Mouse (Mus musculus) gastrocnemius, adult 8-10 months (tissue): ENCODE data around the gene Nxpe4. TPM values are rescaled to one million over a fixed set of nuclear protein-coding genes. Genes with fewer than 3 reads are reported as not detected.
"Not testable (repeated sequence)": the region's sequence is repeated elsewhere in the genome, so short reads cannot be mapped to it uniquely, and the experiment has no call there.

Experiments
- DNase-seq, 2 experiments: peaks; one replicate each; pipeline ENCODE4 v3.0.0; 2022; ENCODE audit warnings: low spot score in 2 of 2
- total RNA-seq, 4 experiments: library from RNA; stranded (reverse); gene quantifications; 2 replicates each; pipeline ENCODE4 v1.2.4; 2022

Gene Nxpe4
- 1 to 10 TPM; 2.0 to 2.5 (median 2.4) TPM for total RNA-seq

- peak; percentile 24 to 54 for DNase-seq
Measured at GRCm38 (mm10) chr9:48161505-48162192, at the start of gene Nxpe4. Gene Nxpe4, plus strand, starts transcription at chr9:48162023.

- no peak for DNase-seq
Measured at GRCm38 (mm10) chr9:48126815-48127214, 35.0 kb upstream of the Nxpe4 start.

GRCm38 (mm10) chr9:48137507-48137906 is 24.3 kb upstream of the Nxpe4 start:
- no peak for DNase-seq

- no peak for DNase-seq
Measured at GRCm38 (mm10) chr9:48140485-48141411, 21.1 kb upstream of the Nxpe4 start.

GRCm38 (mm10) chr9:48142646-48143045 is 19.2 kb upstream of the Nxpe4 start:
- DNase-seq, result no peak

- DNase-seq, result no peak
Measured at GRCm38 (mm10) chr9:48146761-48147160, 15.1 kb upstream of the Nxpe4 start.

- not testable (repeated sequence) for DNase-seq
Measured at GRCm38 (mm10) chr9:48166531-48166930, 4.7 kb downstream of the Nxpe4 start.

- no peak for DNase-seq
Measured at GRCm38 (mm10) chr9:48176764-48177163, 14.9 kb downstream of the Nxpe4 start.

- DNase-seq, result no peak
Measured at GRCm38 (mm10) chr9:48181300-48181699, 19.5 kb downstream of the Nxpe4 start.

- no peak for DNase-seq
Measured at GRCm38 (mm10) chr9:48182718-48183414, 21.0 kb downstream of the Nxpe4 start.

GRCm38 (mm10) chr9:48184319-48184718 is 22.5 kb downstream of the Nxpe4 start:
- peak in 1 of 2 experiments; percentile 4 for DNase-seq

GRCm38 (mm10) chr9:48188854-48189253 is 27.0 kb downstream of the Nxpe4 start:
- DNase-seq, result no peak

- no peak for DNase-seq
Measured at GRCm38 (mm10) chr9:48197458-48197884, 35.6 kb downstream of the Nxpe4 start.

- no peak for DNase-seq
Measured at GRCm38 (mm10) chr9:48210970-48211369, 49.1 kb downstream of the Nxpe4 start.

GRCm38 (mm10) chr9:48211912-48212311 is 50.1 kb downstream of the Nxpe4 start:
- DNase-seq, result no peak

- DNase-seq, result no peak
Measured at GRCm38 (mm10) chr9:48214751-48215150, 52.9 kb downstream of the Nxpe4 start.

GRCm38 (mm10) chr9:48216091-48217001 is 54.5 kb downstream of the Nxpe4 start:
- DNase-seq, result no peak

GRCm38 (mm10) chr9:48230706-48231105 is 68.9 kb downstream of the Nxpe4 start:
- no peak for DNase-seq

GRCm38 (mm10) chr9:48236455-48236854 is 74.6 kb downstream of the Nxpe4 start:
- DNase-seq, result no peak

- peak in 1 of 2 experiments; percentile 8 for DNase-seq
Measured at GRCm38 (mm10) chr9:48238153-48238755, 76.4 kb downstream of the Nxpe4 start.
